Mouse (Mus musculus): Measurements from ENCODE around the gene Tmem242. TPM values are rescaled to one million over a fixed set of nuclear protein-coding genes. Genes with fewer than 3 reads are reported as not detected.
"Not testable (repeated sequence)": the region's sequence is repeated elsewhere in the genome, so short reads cannot be mapped to it uniquely, and the experiment has no call there.

The Tmem242 gene
- 10 to 100 TPM; 86.9 to 88.1 TPM for total RNA-seq (2021)

GRCm38 (mm10) chr17:5440159-5440971 is at the start of gene Tmem242:
Tmem242 (minus strand) TSS chr17:5440259.
- intact Hi-C loops (cut with DNase I): loop anchor here (1.0 to 5.0 kb wide), 3 partner anchors 52 to 313 kb away; partner anchors contain the start of gene Zdhhc14
- DNase-seq (ENCODE audit: extremely low spot score in 1 of 2, low spot score in 2 of 2): peak; percentile 91 to 92

- intact Hi-C loops (cut with DNase I): no loop called here
- DNase-seq (ENCODE audit: extremely low spot score in 1 of 2, low spot score in 2 of 2): no peak
These were observed 48.1 kb upstream of the Tmem242 start for GRCm38 (mm10) chr17:5488156-5488555.

- no peak for DNase-seq (ENCODE audit: extremely low spot score in 1 of 2, low spot score in 2 of 2)
- intact Hi-C loops (cut with DNase I): no loop called here
These were observed 44.6 kb upstream of the Tmem242 start for GRCm38 (mm10) chr17:5484663-5485062.

- no peak for DNase-seq (ENCODE audit: extremely low spot score in 1 of 2, low spot score in 2 of 2)
- intact Hi-C loops (cut with DNase I): no loop called here
These were observed 43.4 kb upstream of the Tmem242 start for GRCm38 (mm10) chr17:5483456-5483855.

GRCm38 (mm10) chr17:5475960-5476725 is 36.1 kb upstream of the Tmem242 start:
- no peak for DNase-seq (ENCODE audit: extremely low spot score in 1 of 2, low spot score in 2 of 2)
- intact Hi-C loops (cut with DNase I): no loop called here

- intact Hi-C loops (cut with DNase I): no loop called here
These were observed 32.2 kb upstream of the Tmem242 start for GRCm38 (mm10) chr17:5472268-5472667.

GRCm38 (mm10) chr17:5467177-5467576 is 27.1 kb upstream of the Tmem242 start:
- DNase-seq (ENCODE audit: extremely low spot score in 1 of 2, low spot score in 2 of 2): no peak
- intact Hi-C loops (cut with DNase I): no loop called here

More at GRCm38 (mm10) chr17:5472268-5472667, 32.2 kb upstream of the Tmem242 start:
- DNase-seq (ENCODE audit: extremely low spot score in 1 of 2, low spot score in 2 of 2): no peak

- no peak for DNase-seq (ENCODE audit: extremely low spot score in 1 of 2, low spot score in 2 of 2)
- intact Hi-C loops (cut with DNase I): no loop called here
These were observed 26.7 kb upstream of the Tmem242 start for GRCm38 (mm10) chr17:5466736-5467135.

GRCm38 (mm10) chr17:5463912-5464311 is 23.9 kb upstream of the Tmem242 start:
- intact Hi-C loops (cut with DNase I): no loop called here
- no peak for DNase-seq (ENCODE audit: extremely low spot score in 1 of 2, low spot score in 2 of 2)

- intact Hi-C loops (cut with DNase I): no loop called here
- DNase-seq (ENCODE audit: extremely low spot score in 1 of 2, low spot score in 2 of 2): no peak
These were observed 13.6 kb upstream of the Tmem242 start for GRCm38 (mm10) chr17:5453657-5454056.

GRCm38 (mm10) chr17:5443751-5444150 is 3.7 kb upstream of the Tmem242 start:
- DNase-seq (ENCODE audit: extremely low spot score in 1 of 2, low spot score in 2 of 2): no peak
- intact Hi-C loops (cut with DNase I): loop anchor here (5.0 kb wide), 2 partner anchors 49 to 94 kb away; partner anchors contain the start of gene Zdhhc14

- intact Hi-C loops (cut with DNase I): loop anchor here (5.0 kb wide), 2 partner anchors 49 to 94 kb away; partner anchors contain the start of gene Zdhhc14
These were observed 3.2 kb upstream of the Tmem242 start for GRCm38 (mm10) chr17:5443260-5443659.

GRCm38 (mm10) chr17:5442403-5442802 is 2.3 kb upstream of the Tmem242 start:
- intact Hi-C loops (cut with DNase I): loop anchor here (5.0 kb wide), 2 partner anchors 50 to 95 kb away; partner anchors contain the start of gene Zdhhc14
- DNase-seq (ENCODE audit: extremely low spot score in 1 of 2, low spot score in 2 of 2): not testable (repeated sequence)

More at GRCm38 (mm10) chr17:5443260-5443659, 3.2 kb upstream of the Tmem242 start:
- no peak for DNase-seq (ENCODE audit: extremely low spot score in 1 of 2, low spot score in 2 of 2)

GRCm38 (mm10) chr17:5439831-5440158 is 264 bp downstream of the Tmem242 start:
- intact Hi-C loops (cut with DNase I): loop anchor here (1.0 to 5.0 kb wide), 3 partner anchors 53 to 314 kb away; partner anchors contain the start of gene Zdhhc14
- DNase-seq (ENCODE audit: extremely low spot score in 1 of 2, low spot score in 2 of 2): no peak

- DNase-seq (ENCODE audit: extremely low spot score in 1 of 2, low spot score in 2 of 2): no peak
- intact Hi-C loops (cut with DNase I): no loop called here
These were observed 10.3 kb downstream of the Tmem242 start for GRCm38 (mm10) chr17:5429772-5430133.

GRCm38 (mm10) chr17:5429090-5429771 is 10.8 kb downstream of the Tmem242 start:
- DNase-seq (ENCODE audit: extremely low spot score in 1 of 2, low spot score in 2 of 2): peak; percentile 90 to 92
- intact Hi-C loops (cut with DNase I): no loop called here

- no peak for DNase-seq (ENCODE audit: extremely low spot score in 1 of 2, low spot score in 2 of 2)
- intact Hi-C loops (cut with DNase I): no loop called here
These were observed 14.9 kb downstream of the Tmem242 start for GRCm38 (mm10) chr17:5425204-5425603.

GRCm38 (mm10) chr17:5424156-5424555 is 15.9 kb downstream of the Tmem242 start:
- intact Hi-C loops (cut with DNase I): no loop called here
- no peak for DNase-seq (ENCODE audit: extremely low spot score in 1 of 2, low spot score in 2 of 2)

- intact Hi-C loops (cut with DNase I): no loop called here
- DNase-seq (ENCODE audit: extremely low spot score in 1 of 2, low spot score in 2 of 2): no peak
These were observed 18.2 kb downstream of the Tmem242 start for GRCm38 (mm10) chr17:5421835-5422234.

All from left cerebral cortex, postnatal 10 days (tissue).